Mouse (Mus musculus) urinary bladder, postnatal 25 days (tissue): ENCODE measurements around the gene Tnrc18.
"Not testable (repeated sequence)": the region's sequence is repeated elsewhere in the genome, so short reads cannot be mapped to it uniquely, and the experiment has no call there.

Experiments used
- DNase-seq: peaks from one replicate; pipeline ENCODE4 v3.0.0; 2022; ENCODE audit warnings: low spot score

Gene Tnrc18

DNA sequence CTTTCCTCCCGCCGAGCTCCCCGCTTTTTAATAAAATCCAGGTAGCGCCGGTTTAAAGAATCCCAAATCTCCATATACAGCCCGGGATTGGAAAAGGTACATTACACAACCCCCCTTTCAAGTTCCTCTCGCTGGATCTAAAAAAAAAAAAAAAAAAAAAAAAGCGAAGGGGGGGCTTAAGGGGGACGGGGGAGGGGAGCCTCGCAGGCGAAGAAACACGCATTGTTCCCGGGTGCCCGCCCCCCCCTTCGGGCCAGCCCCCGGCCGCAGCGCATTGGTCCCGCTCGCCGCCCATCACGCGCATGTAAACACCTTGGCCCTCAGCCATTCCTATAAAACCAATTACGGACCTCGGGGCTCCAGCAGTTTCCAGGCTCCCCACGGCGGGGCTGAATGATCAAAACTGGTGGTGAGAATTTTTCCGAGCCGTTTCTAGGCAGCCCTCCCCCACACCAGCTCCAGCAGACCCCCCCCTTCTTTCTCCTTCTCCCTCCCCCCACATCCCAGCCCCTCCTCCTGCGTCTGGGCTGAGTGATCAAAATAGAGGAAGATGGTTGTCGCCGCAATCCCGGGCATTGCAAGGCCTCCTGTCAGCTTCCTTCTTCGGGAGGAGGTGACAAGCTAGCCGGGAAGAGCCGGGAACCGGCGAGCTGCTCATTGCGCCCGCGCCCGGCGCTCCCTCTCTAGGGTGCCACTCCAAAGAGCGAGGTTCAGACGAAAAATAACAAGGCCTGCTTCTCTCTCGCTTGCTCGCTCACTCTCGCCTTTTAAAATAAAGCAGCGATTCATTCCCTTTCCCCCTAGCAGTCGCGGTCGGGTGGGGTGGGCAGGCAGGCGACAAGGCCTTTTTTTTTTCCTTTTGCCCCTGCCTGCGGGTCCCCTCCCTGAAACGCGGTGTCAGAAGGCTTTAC lies at the start of gene Tnrc18:
Tnrc18 (minus strand) TSS at position 139 of the 911 bp plus-strand sequence.
- peak; percentile 99 for DNase-seq

DNA sequence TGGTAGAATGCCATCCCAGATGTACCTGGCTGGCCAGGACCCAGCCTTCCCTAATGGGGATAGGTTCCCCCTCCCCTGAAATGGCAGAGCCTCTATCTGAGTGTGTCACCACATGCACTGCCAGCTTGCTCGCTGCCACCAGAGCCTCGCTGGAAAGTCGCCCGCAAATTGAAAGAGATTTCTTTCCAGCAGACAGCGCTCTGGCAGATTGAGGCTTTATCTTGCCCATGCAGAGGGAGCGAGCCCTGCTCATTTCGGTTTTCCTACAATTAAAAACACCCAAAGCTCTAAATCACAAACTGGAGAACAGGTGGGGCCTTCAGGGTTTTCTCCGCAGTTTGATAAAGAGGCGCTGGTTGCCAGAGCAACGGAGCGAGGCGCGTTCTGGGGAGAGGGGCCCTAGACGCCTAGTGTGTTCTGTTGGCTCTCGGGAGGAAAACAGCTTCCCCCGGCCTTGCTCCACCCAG lies 40.3 kb upstream of the Tnrc18 start:
- DNase-seq: no peak

GRCm38 (mm10) chr5:142856408-142856807 lies 38.9 kb upstream of the Tnrc18 start:
- DNase-seq: no peak

- DNase-seq: no peak
Measured at GRCm38 (mm10) chr5:142854877-142855276, 37.4 kb upstream of the Tnrc18 start.

GRCm38 (mm10) chr5:142853585-142853984 lies 36.1 kb upstream of the Tnrc18 start:
- DNase-seq: no peak

DNA sequence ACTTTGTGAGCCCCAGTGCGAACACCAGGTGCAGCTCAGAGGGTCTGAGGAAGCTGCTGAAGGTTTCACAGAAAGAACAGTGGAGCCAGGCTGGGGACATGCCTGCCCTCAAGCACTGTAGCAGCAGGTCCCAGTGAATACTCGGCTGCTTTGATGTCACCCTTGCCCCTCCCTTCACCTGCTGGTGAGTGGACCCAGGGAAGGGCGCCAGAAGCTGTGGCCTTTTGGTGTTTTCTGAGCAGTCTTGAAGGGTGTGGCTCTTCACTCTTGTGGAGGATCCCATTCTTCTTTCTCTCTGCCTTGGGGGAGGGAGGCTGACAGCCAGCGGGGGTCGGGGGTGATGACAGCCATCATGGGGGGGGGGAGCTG lies 34.2 kb upstream of the Tnrc18 start:
- DNase-seq: no peak

DNA sequence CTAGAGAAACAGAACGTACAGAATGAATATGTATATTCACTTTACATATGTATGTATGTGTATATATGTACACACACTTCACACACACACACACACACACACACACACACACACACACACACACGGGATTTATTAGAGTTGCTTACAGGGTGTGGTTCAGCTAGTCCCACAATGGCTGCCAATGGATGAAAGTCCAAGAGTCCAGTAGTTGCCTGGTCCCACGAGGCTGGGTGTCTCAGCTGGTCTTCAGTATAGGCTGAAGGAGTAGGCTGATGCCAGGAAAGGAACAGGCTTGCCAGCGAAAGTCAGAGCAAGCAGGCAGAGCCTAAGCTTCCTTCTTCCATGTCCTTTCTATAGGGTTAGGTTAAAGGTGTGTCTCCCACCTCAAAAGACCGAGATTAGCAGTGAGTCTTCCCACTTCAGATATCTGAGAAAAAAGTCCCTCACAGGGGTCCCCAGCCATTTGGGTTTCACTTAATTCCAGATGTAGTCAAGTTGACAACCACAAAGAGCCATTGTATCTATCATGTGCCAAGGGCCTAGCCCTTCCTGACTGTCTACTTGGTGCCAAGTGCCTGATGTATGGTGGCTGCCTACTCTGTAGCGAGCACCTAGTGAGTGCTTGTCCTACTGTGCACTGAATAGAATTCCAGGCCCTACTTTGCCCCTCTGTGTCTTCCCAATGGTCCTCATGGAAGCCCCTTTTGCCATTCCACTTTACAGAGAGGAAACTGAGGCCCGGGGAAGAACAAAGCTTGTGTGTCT lies 33.6 kb upstream of the Tnrc18 start:
- DNase-seq: no peak

GRCm38 (mm10) chr5:142850476-142850875 lies 33.0 kb upstream of the Tnrc18 start:
- DNase-seq: no peak

GRCm38 (mm10) chr5:142848911-142849310 lies 31.4 kb upstream of the Tnrc18 start:
- DNase-seq: no peak

DNA sequence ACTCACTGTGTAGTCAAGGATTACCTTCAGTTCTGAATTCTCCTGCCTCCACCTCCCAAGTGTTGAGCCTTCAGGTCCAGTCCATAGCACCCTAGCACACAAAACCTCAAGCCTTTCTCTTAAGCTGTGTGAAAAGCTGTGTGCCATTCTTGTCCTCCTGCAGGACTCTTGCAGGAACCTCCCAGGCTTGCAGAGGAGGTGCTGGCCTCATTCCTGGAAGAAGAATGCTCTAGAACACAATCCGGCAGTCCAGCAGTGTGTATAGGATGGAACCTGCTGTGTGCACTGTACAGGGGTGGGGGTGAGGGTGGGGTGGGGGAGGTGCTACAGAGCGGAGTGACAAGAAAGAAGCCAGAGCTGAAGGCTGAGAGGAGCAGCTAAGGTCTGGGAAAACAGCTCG lies 30.7 kb upstream of the Tnrc18 start:
- no peak for DNase-seq

GRCm38 (mm10) chr5:142844467-142844866 lies 27.0 kb upstream of the Tnrc18 start:
- DNase-seq: no peak

DNA sequence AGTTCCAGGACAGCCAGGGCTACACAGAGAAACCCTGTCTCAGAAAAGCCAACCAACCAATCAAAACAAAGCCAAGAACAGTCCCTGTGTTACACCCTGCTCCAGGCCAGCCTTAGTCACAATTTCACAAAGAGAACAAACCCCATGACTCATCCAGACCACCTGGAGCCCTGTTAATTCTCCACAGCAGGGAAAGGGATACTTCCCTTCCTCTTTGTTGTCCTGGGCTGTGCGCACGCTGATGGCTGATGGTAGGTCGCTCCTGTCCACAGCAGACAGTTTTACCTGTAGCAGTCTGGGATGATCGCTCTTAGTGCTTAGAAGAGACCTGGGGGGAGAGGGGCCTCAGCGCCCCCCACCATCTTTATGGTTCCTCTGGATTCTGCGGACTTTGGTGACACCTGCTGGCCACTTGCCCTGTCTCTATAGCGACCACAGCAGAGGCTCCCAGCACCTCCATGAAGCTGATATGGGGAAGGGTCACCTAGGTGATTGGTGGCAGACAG lies 24.7 kb upstream of the Tnrc18 start:
- no peak for DNase-seq

DNA sequence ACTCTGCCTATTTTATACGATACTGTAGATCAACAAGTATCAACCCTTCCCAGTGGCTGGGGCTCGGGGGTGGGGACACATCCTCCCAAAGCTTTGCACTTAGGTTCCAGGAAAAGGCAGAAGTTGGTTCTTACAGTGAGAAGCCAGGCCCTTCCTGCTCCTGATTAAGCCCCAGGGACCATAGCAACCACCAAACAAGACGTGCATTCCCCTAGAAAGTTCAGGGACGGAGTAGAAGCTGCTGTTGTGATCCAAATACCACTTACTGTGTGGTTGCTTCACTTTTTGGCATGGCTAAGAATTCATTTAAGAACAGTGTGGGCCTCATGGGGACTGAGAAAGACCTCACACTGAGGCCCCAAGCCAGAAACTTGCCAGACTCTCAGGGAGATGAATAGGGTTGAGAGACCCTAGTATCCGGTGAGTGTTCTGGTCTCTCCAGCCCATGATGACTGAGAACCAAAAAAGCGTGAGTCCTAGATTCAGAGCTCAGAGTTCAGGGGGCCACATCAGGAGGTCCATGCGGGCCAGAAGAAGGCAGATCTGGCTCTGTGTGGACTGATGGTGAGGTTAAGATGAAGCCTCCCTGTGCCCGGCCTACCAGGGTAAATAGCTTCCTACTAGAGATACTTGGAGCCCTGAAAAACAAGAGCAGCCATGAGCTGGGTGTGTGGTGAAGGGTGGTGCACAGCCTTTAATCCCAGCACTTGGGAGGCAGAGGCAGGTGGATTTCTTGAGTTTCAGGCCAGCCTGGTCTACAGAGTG lies 24.1 kb upstream of the Tnrc18 start:
- DNase-seq: no peak

DNA sequence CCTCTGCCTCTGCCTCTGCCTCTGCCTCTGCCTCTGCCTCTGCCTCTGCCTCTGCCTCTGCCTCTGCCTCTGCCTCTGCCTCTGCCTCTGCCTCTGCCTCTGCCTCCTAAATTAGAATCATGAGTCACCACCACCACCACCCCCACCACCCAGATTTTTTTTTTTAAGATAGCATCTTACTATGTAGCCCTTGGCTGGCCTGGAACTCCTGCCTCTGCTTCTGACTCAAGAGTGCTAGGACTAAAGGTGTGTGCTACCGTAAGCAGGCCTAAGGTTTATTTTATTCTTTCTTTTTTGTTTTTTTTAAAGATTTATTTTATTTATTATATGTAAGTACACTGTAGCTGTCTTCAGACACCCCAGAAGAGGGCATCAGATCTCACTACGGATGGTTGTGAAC lies 20.0 kb upstream of the Tnrc18 start:
- not testable (repeated sequence) for DNase-seq

DNA sequence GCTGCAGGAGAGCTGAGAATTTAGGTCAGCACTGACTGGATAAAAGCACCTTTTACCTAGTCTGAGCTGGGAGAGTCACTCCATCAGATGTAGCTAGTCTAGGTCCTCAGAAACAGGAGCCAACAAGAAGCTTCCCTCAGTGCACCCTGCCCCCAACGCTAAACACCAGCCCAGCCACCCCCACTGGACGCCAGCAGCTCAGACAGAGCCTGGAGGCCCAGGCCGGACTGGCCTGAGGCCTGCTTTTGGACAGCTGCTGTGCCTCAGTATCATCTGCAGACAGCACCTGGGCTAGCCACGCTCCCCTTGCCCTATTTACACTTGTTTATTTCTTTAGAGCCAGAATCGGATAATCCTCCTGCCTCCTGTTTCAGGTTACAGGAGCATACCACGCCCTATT lies 19.4 kb upstream of the Tnrc18 start:
- DNase-seq: no peak

DNA sequence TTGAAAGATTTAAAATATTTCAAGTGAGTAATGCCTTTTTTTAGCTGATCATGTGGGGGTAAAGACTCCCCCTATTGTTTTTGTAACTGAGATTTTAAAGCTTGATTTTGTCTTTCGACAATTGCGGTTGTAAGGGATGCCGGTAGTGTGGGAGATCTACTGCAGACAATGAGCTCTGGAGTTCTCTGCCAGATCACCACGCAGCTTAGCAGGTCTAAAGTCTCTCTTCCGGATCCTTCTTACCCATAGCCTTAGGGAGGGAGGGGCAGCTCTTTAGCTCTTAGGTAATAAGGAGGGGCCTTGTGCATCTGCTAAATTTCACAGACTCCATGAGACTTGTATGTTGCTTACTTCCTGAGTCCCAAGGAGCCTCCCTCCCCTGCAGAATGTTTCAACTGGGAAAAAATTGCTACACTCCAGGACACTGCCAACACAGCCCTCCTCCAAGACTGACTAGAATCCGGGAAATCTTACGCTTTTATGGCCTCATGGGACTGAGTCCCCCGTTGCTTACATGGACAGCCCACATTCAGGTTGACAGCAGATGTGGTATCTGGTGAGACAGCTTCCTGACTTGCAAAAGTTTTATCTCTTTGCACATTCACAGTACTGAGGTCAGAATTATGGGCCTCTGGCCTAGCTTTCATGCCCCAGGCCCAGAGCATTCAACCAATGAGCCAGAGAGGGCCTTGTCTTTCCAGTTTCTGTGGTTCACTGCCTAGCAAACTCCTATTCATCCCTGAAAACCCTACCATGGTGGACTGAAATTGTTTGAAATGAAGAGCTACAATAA lies 16.4 kb upstream of the Tnrc18 start:
- no peak for DNase-seq

GRCm38 (mm10) chr5:142826131-142826530 lies 8.7 kb upstream of the Tnrc18 start:
- DNase-seq: no peak

GRCm38 (mm10) chr5:142825665-142826064 lies 8.2 kb upstream of the Tnrc18 start:
- DNase-seq: no peak

- DNase-seq: no peak
Measured at GRCm38 (mm10) chr5:142824091-142824490, 6.6 kb upstream of the Tnrc18 start.

DNA sequence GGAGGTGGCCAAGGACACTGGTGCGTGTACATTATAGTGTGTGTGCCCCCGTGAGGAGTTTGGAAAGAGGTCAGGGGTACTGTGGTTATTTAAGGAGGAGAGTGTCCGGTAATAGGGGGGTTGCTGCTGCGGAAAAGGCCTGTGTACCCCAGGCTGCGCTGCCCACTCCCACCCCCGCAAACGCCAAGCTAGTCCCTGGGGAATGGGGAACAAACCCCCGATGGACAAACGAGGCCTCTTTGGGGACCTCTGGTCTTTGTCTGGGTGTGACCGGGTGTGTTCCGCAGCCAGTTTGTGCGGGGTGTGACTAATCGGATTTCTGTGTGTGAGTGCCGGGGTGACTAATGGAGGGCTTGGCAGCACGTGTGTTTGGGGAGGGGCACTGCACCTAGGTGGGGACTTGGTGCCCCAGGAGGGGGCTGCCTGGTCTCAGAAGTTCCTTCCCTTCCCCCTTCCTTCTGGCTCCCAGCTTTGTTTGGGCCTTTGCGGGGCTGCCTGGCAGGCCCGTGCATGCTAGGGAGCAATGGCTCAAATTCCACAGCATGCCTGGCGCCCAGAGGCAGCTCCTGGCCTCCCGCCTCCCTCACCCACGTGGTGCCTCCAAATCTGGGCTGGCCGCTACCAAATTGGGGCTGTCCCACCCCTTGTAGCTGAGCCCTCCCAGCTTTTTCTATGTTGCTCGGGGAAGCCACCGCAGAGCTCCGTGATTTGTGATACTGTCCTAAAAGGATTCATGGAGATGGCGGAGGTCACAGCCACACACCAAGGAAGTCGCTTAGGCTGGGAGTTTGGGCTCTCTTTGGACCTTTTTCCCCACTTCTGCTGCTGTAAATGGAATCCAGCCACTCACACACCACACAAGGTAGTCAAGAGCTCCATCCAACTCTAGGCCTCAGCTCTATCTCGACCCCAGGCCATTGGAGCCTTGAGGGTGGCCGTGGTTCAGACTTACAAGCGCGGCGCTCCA lies 5.9 kb upstream of the Tnrc18 start:
- peak; percentile 80 for DNase-seq
